Mouse (Mus musculus) stomach, embryonic 16.5 days (tissue): ENCODE results near the gene Gm10985. TPM values are rescaled to one million over a fixed set of nuclear protein-coding genes. Genes with fewer than 3 reads are reported as not detected.

ENCODE experiments used
- ATAC-seq: fragments of 200-750 bp; cut with Nextera tagmentation; 2 replicates; pipeline ENCODE4 v1.8.0; 2017; ENCODE audit warnings: moderate number of reproducible peaks, moderate TSS enrichment; ENCODE audit not compliant: insufficient read depth, low FRiP score
- H3K27ac ChIP-seq: fragments of 300-500 bp; sonication (generic); 2 replicates; pipeline ENCODE4 v1.5.1; 2014; ENCODE audit warnings: low read length
- H3K27me3 ChIP-seq: fragments of 300-500 bp; sonication (generic); 2 replicates; pipeline ENCODE4 v1.6.1; 2014; ENCODE audit warnings: low read length, control low read depth, mixed read lengths; ENCODE audit not compliant: control insufficient read depth, insufficient read depth
- H3K36me3 ChIP-seq: fragments of 300-500 bp; sonication (generic); 2 replicates; pipeline ENCODE4 v1.6.1; 2014; ENCODE audit warnings: low read length; ENCODE audit not compliant: control insufficient read depth, insufficient read depth
- H3K4me1 ChIP-seq: fragments of 300-500 bp; sonication (generic); 2 replicates; pipeline ENCODE4 v1.6.1; 2014; ENCODE audit warnings: low read length, control low read depth, mixed read lengths; ENCODE audit not compliant: control insufficient read depth, insufficient read depth
- H3K4me2 ChIP-seq: fragments of 300-500 bp; sonication (generic); 2 replicates; pipeline ENCODE4 v1.6.1; 2014; ENCODE audit warnings: low read depth, low read length, mixed read lengths
- H3K4me3 ChIP-seq: fragments of 300-500 bp; sonication (generic); replicated peaks from 2 replicates; pipeline ENCODE4 v1.5.1; 2014; ENCODE audit warnings: mild to moderate bottlenecking, low read length
- H3K9ac ChIP-seq: fragments of 300-500 bp; sonication (generic); 2 replicates; pipeline ENCODE4 v1.6.1; 2014; ENCODE audit warnings: low read length
- H3K9me3 ChIP-seq: fragments of 300-500 bp; sonication (generic); replicated peaks from 2 replicates; pipeline ENCODE4 v1.6.1; 2016; ENCODE audit warnings: low read length, control low read depth; ENCODE audit not compliant: control insufficient read depth
- WGBS: fragments of 180-500 bp; shearing (Covaris S2); extraction: QIAGEN DNeasy Blood & Tissue Kit; methylation state at CpG from one replicate; pipeline ENCODE4 v1.1.7; 2014; 5-methylcytosine and 5-hydroxymethylcytosine counted together
- polyA plus RNA-seq: library from polyadenylated mRNA; unstranded; fragments of >200 nt; fragmentation: Nextera tagmentation; extraction: Ambion mirVana; gene quantifications from 2 replicates; pipeline ENCODE4 v1.2.1, GENCODE M21; 2015

The Gm10985 gene
- polyA plus RNA-seq, 1 experiment from 2014 or later = not detected

DNA sequence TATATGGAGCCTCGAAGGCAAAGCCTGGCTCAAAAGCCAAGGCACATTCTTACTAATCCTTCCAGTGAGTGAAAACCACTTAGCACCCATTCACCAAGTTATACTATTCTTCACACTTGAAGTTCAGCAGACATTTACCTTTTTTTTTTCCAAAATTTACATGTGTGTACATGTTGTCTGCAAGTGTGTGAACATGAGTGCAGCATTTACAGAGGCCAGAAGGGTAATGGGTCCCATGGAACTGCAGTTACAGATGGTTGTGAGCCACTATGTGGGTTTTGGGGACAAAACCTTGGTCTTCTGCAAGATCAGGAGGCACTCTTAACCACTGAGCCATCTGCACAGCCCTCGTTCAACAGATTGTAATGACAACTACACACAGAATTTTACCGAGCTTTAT lies 9.9 kb downstream of the Gm10985 start:
- no peak overlapping the region for H3K27ac ChIP-seq
- H3K36me3 ChIP-seq = peaks cover 17% of the 10 kb centered on the region
- no peak overlapping the region for H3K4me2 ChIP-seq
- WGBS = 88% methylated on average over 3 of the region's 3 CpGs
- H3K4me1 ChIP-seq = no peaks in the 10 kb centered on the region
- no peaks in the 10 kb centered on the region for H3K9me3 ChIP-seq
- no peaks in the 10 kb centered on the region for H3K27me3 ChIP-seq
- ATAC-seq = no peak
- H3K9ac ChIP-seq = no peak overlapping the region
- no peak overlapping the region for H3K4me3 ChIP-seq

- peak; percentile 98 for ATAC-seq
- H3K27me3 ChIP-seq = no peaks in the 10 kb centered on the region
- H3K4me3 ChIP-seq = peak within 1 kb of the TSS; percentile 90
- H3K36me3 ChIP-seq = peaks cover 15% of the 10 kb centered on the region
- H3K4me2 ChIP-seq = peak within 1 kb of the TSS; percentile 71
- WGBS = under 1% methylated on average over 58 of the region's 58 CpGs
- H3K9me3 ChIP-seq = no peaks in the 10 kb centered on the region
- peak within 1 kb of the TSS; percentile 89 for H3K9ac ChIP-seq
- peaks cover 10% of the 10 kb centered on the region; the same call in 1 of the 2 replicates for H3K4me1 ChIP-seq
- peak within 1 kb of the TSS; percentile 28; the same call in 1 of the 2 replicates for H3K27ac ChIP-seq
Observed at GRCm38 (mm10) chr3:53863383-53864220, 18.7 kb downstream of the Gm10985 start, which contains the start of gene Ufm1. Gene Ufm1, minus strand, starts transcription at chr3:53863830.

DNA sequence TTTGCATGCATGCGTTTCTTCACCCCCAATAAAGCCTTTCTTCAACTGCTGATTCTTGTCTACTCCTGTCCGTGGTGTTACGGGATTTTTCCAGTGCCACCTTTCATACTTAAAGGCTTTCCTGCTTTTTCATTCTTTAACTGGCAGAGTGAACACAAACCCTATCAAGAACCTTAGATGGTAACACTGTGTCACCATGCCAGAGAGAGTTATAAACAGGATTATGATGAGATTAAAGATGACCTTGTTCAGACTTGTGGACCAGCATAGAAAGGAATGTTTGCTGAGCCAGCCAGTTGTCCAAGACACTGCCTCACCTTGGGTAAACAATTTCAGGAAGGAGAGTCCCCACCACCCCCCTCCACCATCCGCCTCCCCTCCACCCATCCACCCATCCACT lies 23.3 kb downstream of the Gm10985 start:
- Histone ChIP-seq H3K27me3 (no peaks in the 10 kb centered on the region), H3K9me3 (no peaks in the 10 kb centered on the region), H3K4me1 (peaks cover 6% of the 10 kb centered on the region; the same call in 1 of the 2 replicates), H3K4me2 (no peak overlapping the region), H3K36me3 (no peaks in the 10 kb centered on the region), H3K27ac (peak overlapping the region; percentile 36; the same call in 1 of the 2 replicates), H3K9ac (no peak overlapping the region), H3K4me3 (no peak overlapping the region)
- ATAC-seq = peak; percentile 42; the same call in 1 of the 2 replicates
- WGBS = 55% methylated on average over 4 of the region's 4 CpGs

- H3K4me1 ChIP-seq = peaks cover 5% of the 10 kb centered on the region; the same call in 1 of the 2 replicates
- no peak overlapping the region for H3K4me2 ChIP-seq
- no peaks in the 10 kb centered on the region for H3K9me3 ChIP-seq
- 10% methylated on average over 1 of the region's 1 CpGs for WGBS
- H3K4me3 ChIP-seq = no peak overlapping the region
- no peaks in the 10 kb centered on the region for H3K36me3 ChIP-seq
- no peaks in the 10 kb centered on the region for H3K27me3 ChIP-seq
- no peak overlapping the region for H3K9ac ChIP-seq
- peak overlapping the region; percentile 83 for H3K27ac ChIP-seq
- ATAC-seq = no peak
Observed at GRCm38 (mm10) chr3:53869263-53869662, 24.4 kb downstream of the Gm10985 start.

GRCm38 (mm10) chr3:53870482-53870881 lies 25.6 kb downstream of the Gm10985 start:
- Histone ChIP-seq H3K27ac (no peak overlapping the region), H3K4me2 (no peak overlapping the region), H3K27me3 (no peaks in the 10 kb centered on the region), H3K9ac (no peak overlapping the region), H3K4me1 (0 out of 2 replicates have a peak, but pooled peaks cover 3% of the 10 kb centered on the region), H3K9me3 (no peaks in the 10 kb centered on the region), H3K36me3 (no peaks in the 10 kb centered on the region), H3K4me3 (no peak overlapping the region)
- no peak for ATAC-seq
- WGBS = 69% methylated on average over 6 of the region's 6 CpGs

DNA sequence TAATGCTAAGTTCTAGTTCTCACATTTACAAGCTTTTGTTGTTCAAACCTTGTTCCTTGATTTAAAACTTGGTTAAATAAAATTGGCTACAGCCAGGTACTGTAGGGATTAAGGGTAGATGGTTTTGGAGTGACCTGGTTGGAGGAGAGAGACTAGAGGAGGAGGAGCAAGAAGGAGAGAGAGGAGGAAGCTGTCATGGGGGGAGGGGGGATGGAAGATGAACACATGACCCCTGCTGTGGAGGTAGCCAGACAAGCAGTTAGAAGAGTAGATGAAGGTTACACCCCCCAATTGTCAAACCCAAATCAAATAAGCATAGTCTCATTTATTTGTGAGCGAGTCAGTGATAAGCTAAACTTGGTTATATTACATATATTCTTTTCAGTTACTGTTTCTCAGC lies 26.7 kb downstream of the Gm10985 start:
- WGBS = 85% methylated on average over 1 of the region's 1 CpGs
- Histone ChIP-seq H3K9me3 (no peaks in the 10 kb centered on the region), H3K27me3 (no peaks in the 10 kb centered on the region), H3K36me3 (no peaks in the 10 kb centered on the region), H3K4me1 (0 out of 2 replicates have a peak, but pooled peaks cover 3% of the 10 kb centered on the region), H3K4me3 (no peak overlapping the region), H3K4me2 (no peak overlapping the region), H3K9ac (no peak overlapping the region), H3K27ac (no peak overlapping the region)
- ATAC-seq = no peak

DNA sequence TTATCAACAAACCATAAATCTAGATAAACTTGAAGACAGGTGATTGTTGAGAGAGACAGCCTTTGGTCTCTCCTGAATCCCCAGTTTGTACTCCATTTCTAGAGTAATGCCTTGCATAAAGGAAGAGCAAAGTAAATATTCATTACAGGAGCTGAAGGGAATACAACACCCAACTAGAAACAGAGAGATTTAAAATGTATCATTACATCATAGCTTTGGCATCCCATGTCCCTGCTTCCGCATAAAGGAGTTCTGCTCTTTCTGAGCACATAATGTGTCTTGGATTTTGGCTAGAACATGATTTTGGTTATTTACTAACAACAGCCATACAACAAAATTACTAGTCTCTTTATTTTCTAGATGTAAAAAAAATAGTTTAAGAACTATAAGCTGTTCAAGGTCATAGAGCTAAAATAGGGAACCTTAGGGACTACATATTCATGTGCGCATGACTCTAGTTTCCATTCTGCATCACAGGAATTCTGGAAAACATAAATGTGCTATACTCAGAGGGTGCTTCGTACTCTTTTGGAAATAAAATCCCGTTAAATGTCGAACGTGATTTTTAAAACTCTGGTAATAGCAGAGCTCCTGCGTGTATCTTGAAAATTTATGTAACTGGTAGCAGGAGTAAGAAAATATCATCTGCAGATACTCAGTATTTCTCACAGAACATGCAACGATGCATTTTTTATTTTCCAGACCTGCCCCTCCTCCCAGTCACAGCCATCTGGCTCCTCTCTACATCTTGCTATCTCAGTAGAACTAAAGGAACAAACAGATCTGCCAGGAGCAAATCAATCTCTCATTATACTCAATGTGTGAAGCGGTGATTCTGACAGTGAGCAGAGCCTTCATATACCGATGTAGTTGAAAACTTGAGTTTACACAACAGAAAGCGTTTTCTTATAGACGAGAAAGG lies 46.0 kb downstream of the Gm10985 start:
- ATAC-seq = no peak
- Histone ChIP-seq H3K9me3 (0 out of 2 replicates have a peak, but pooled peaks cover 6% of the 10 kb centered on the region), H3K4me1 (no peaks in the 10 kb centered on the region), H3K4me2 (no peak overlapping the region), H3K27ac (no peak overlapping the region), H3K4me3 (no peak overlapping the region), H3K9ac (no peak overlapping the region), H3K27me3 (no peaks in the 10 kb centered on the region), H3K36me3 (no peaks in the 10 kb centered on the region)
- WGBS = 65% methylated on average over 12 of the region's 12 CpGs
